ENCODE assay signal across 8 mouse cellular contexts in the genomic region with DNA sequence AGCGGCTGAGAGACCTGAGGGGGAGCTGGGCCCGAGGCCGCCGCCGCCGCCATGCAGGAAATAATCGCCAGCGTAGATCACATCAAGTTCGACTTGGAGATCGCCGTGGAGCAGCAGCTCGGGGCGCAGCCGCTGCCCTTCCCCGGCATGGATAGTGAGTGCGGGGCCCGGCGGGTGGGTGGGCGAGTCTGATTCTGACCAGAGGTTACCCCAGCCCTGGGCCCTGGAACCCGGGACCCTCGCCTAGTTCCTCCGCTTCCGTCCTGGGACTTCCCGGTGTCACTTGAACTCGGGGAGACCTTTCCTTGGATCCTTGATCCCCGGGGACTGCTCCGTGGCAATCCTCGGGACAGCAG. TPM values are rescaled to one million over a fixed set of nuclear protein-coding genes. Genes with fewer than 3 reads are reported as not detected.
DNase-seq lines count a peak whose midpoint lies in the region; ATAC-seq and TF ChIP-seq lines count a peak whose summit lies in the region.

No protein-coding gene starts in this region.

- in situ Hi-C loops in CH12.LX (cut with MboI; ENCODE audit: low pct_ligation_motif_present, low pct_unique_long_range_greater_than_20kb, low sequenced_read_pairs) = no loop called here

- ATAC-seq in forebrain, embryonic 15.5 days (replicated peaks) = peak; percentile 76
- ATAC-seq in liver, embryonic 14.5 days (ENCODE audit: insufficient read depth) = peak; percentile 26; the same call in 1 of the 2 replicates

- TF ChIP-seq POLR2A in CH12.LX (IDR thresholded peaks at IDR 0.05; ENCODE audit: low read depth, low read length) = no peak

- dilution Hi-C loops in CH12.LX (cut with MboI; ENCODE audit: extremely low pct_ligation_motif_present, extremely low pct_unique_long_range_greater_than_20kb, low sequenced_read_pairs) = no loop called here

- peak overlapping the region; percentile 58; the same call in 1 of the 2 replicates for H3K4me2 ChIP-seq in CH12.LX (ENCODE audit: insufficient read depth, low read depth, poor library complexity, severe bottlenecking)
- H3K4me2 ChIP-seq in forebrain, embryonic 15.5 days (replicated peaks) = peak overlapping the region; percentile 63
- peak overlapping the region; percentile 80 for H3K4me2 ChIP-seq in liver, embryonic 14.5 days (ENCODE audit: low read depth)

- DNase-seq in gastrocnemius, adult 2 months = no peak
- no peak for DNase-seq in gastrocnemius, adult 18-20 months (ENCODE audit: low spot score)
- DNase-seq in CH12.LX (ENCODE audit: extremely low read depth) = no peak
- no peak for DNase-seq in liver, embryonic 14.5 days (ENCODE audit: low read depth in 3 of 3, low spot score in 3 of 3)
- DNase-seq in right cerebral cortex, postnatal 14 days = no peak
- no peak for DNase-seq in adrenal gland, postnatal 25 days
- no peak for DNase-seq in right cerebral cortex, adult 2 months (ENCODE audit: low spot score in 2 of 2)

- peaks cover 45% of the 10 kb centered on the region for H3K79me2 ChIP-seq in CH12.LX (replicated peaks; ENCODE audit: control insufficient read depth, extremely low read depth, insufficient read depth, poor library complexity, severe bottlenecking)

- intact Hi-C loops in gastrocnemius, adult 2 months (cut with DNase I) = loop anchor here (2.0 to 5.0 kb wide), 3 partner anchors 24 to 35 kb away; a partner anchor contains a TSS

- H3K4me3 ChIP-seq in gastrocnemius, adult 2 months = peak overlapping the region; percentile 93
- H3K4me3 ChIP-seq in CH12.LX (replicated peaks in 1 of 3; ENCODE audit: low read depth in 2 of 3, low read length in 2 of 3, poor library complexity in 1 of 3) = peak overlapping the region; percentile 79 to 94 (median 81)
- H3K4me3 ChIP-seq in forebrain, embryonic 15.5 days = peak overlapping the region; percentile 89
- H3K4me3 ChIP-seq in liver, embryonic 14.5 days (ENCODE audit: insufficient read depth in 1 of 2, low read depth in 2 of 2, low read length in 2 of 2) = peak overlapping the region; percentile 74 to 98

- H3K36me3 ChIP-seq in CH12.LX (replicated peaks in 1 of 2; ENCODE audit: control insufficient read depth in 1 of 2, insufficient read depth in 1 of 2, low read length in 1 of 2) = peaks cover 32 to 54% of the 10 kb centered on the region in 2 experiments
- H3K36me3 ChIP-seq in forebrain, embryonic 15.5 days = peaks cover 28% of the 10 kb centered on the region
- H3K36me3 ChIP-seq in liver, embryonic 14.5 days (replicated peaks; ENCODE audit: control insufficient read depth, insufficient read depth, low read depth) = peaks cover 27% of the 10 kb centered on the region

- peaks cover 4 to 21% of the 10 kb centered on the region in 2 experiments for H3K4me1 ChIP-seq in CH12.LX (ENCODE audit: control insufficient read depth in 1 of 2, insufficient read depth in 2 of 2)
- H3K4me1 ChIP-seq in forebrain, embryonic 15.5 days = peaks cover 28% of the 10 kb centered on the region
- H3K4me1 ChIP-seq in liver, embryonic 14.5 days (replicated peaks; ENCODE audit: control insufficient read depth in 2 of 2, insufficient read depth in 2 of 2, low read length in 1 of 2) = peaks cover 11 to 13% of the 10 kb centered on the region in 2 experiments

- TF ChIP-seq CTCF in gastrocnemius, adult 2 months (IDR thresholded peaks at IDR 0.05) = no peak
- TF ChIP-seq CTCF in CH12.LX (conservative IDR thresholded peaks at IDR 0.05 in 1 of 2, IDR thresholded peaks at IDR 0.05 in 1 of 2; ENCODE audit: low read depth in 2 of 2, low read length in 2 of 2) = no peak
- no peak for TF ChIP-seq CTCF in liver, embryonic 14.5 days (IDR thresholded peaks at IDR 0.05; ENCODE audit: low read depth)

- TF ChIP-seq RAD21 in CH12.LX (IDR thresholded peaks at IDR 0.05; ENCODE audit: low read depth, low read length) = no peak

- no peaks in the 10 kb centered on the region for H3K27me3 ChIP-seq in CH12.LX (replicated peaks)
- H3K27me3 ChIP-seq in forebrain, embryonic 15.5 days = no peaks in the 10 kb centered on the region
- no peaks in the 10 kb centered on the region for H3K27me3 ChIP-seq in liver, embryonic 14.5 days (ENCODE audit: control insufficient read depth, insufficient read depth, low read length)

- no peaks in the 10 kb centered on the region for H3K9me3 ChIP-seq in CH12.LX (replicated peaks; ENCODE audit: low read length)
- no peaks in the 10 kb centered on the region for H3K9me3 ChIP-seq in forebrain, embryonic 15.5 days
- no peaks in the 10 kb centered on the region for H3K9me3 ChIP-seq in liver, embryonic 14.5 days (ENCODE audit: control insufficient read depth, low read length)

- H3K9ac ChIP-seq in CH12.LX (ENCODE audit: insufficient read depth, low read depth) = peak overlapping the region; percentile 78
- peak overlapping the region; percentile 94 for H3K9ac ChIP-seq in forebrain, embryonic 15.5 days (replicated peaks)
- H3K9ac ChIP-seq in liver, embryonic 14.5 days (replicated peaks) = peak overlapping the region; percentile 82

- no peak for TF ChIP-seq EP300 in CH12.LX (IDR thresholded peaks at IDR 0.05; ENCODE audit: low read length)
- TF ChIP-seq EP300 in liver, embryonic 14.5 days (IDR thresholded peaks at IDR 0.05; ENCODE audit: low read depth) = no peak

- H3K27ac ChIP-seq in gastrocnemius, adult 2 months = peak overlapping the region; percentile 93
- H3K27ac ChIP-seq in CH12.LX (ENCODE audit: insufficient read depth, low read depth) = no peak overlapping the region; the same call in 1 of the 2 replicates
- H3K27ac ChIP-seq in forebrain, embryonic 15.5 days (replicated peaks) = peak overlapping the region; percentile 84
- peak overlapping the region; percentile 18 for H3K27ac ChIP-seq in liver, embryonic 14.5 days

- under 1% methylated on average over 28 of the region's 28 CpGs for WGBS in forebrain, embryonic 15.5 days
- 0% methylated on average over 26 of the region's 28 CpGs for WGBS in liver, embryonic 14.5 days (ENCODE audit: insufficient replicate concordance)

TF ChIP-seq in CH12.LX, 34 proteins besides CTCF, POLR2A, EP300 and RAD21:
- TF ChIP-seq ETS1 (conservative IDR thresholded peaks at IDR 0.05; ENCODE audit: low read depth, low read length) (no peak), MXI1 (IDR thresholded peaks at IDR 0.05; ENCODE audit: low read depth, low read length) (peak; percentile 3; the same call in 1 of the 2 replicates)

RNA-seq across cellular contexts. Expression of a gene that starts 0.3 kb away (rescaled TPM):
- 1 to 10 TPM; 9.3 to 9.9 TPM for total RNA-seq in gastrocnemius, adult 2 months (2021)
- total RNA-seq in gastrocnemius, adult 18-20 months (2021) = 1 to 10 TPM; 9.2 to 9.5 TPM
- total RNA-seq in CH12.LX (2012; rRNA removed) (59.2 and 68.4 TPM in 2 replicates), CH12.LX (2014; rRNA removed) (70.7 and 75.2 TPM in 2 replicates)
- 54.6 and 56.3 TPM in 2 replicates for polyA plus RNA-seq in CH12.LX (2012; ENCODE audit: insufficient read length, low read depth)
- 54.6 and 56.6 TPM in 2 replicates for polyA plus RNA-seq in forebrain, embryonic 15.5 days (2015; fragmentation: Nextera tagmentation; extraction: Ambion mirVana)
- 25.6 and 29.8 TPM in 2 replicates for polyA plus RNA-seq in liver, embryonic 14.5 days (2012; rRNA removed)
- polyA plus RNA-seq in liver, embryonic 14.5 days (2014; fragmentation: Nextera tagmentation; extraction: Ambion mirVana) = 14.2 TPM in 2 replicates
- 22.9 and 23.2 TPM in 2 replicates for total RNA-seq in adrenal gland, postnatal 25 days (2021)

RNA-seq across cellular contexts. Expression of a gene that starts 0.4 kb away (rescaled TPM):
- total RNA-seq in gastrocnemius, adult 2 months (2021) = 10 to 100 TPM; 11.5 to 12.8 TPM
- total RNA-seq in gastrocnemius, adult 18-20 months (2021) = 10 to 100 TPM; 10.6 to 10.8 TPM
- 13.9 and 15.3 TPM in 2 replicates for total RNA-seq in CH12.LX (2012; rRNA removed)
- total RNA-seq in CH12.LX (2014; rRNA removed) = 10.6 and 11.4 TPM in 2 replicates
- polyA plus RNA-seq in CH12.LX (2012; ENCODE audit: insufficient read length, low read depth) = 11.7 and 12.3 TPM in 2 replicates
- 23.3 and 25.1 TPM in 2 replicates for polyA plus RNA-seq in forebrain, embryonic 15.5 days (2015; fragmentation: Nextera tagmentation; extraction: Ambion mirVana)
- 4.9 and 5.5 TPM in 2 replicates for polyA plus RNA-seq in liver, embryonic 14.5 days (2012; rRNA removed)
- 5.4 and 6.2 TPM in 2 replicates for polyA plus RNA-seq in liver, embryonic 14.5 days (2014; fragmentation: Nextera tagmentation; extraction: Ambion mirVana)
- total RNA-seq in adrenal gland, postnatal 25 days (2021) = 35.1 and 38.5 TPM in 2 replicates

RNA-seq across cellular contexts. Expression of a gene that starts 24.6 kb away (rescaled TPM):
- total RNA-seq in gastrocnemius, adult 2 months (2021) = 100 to 1,000 TPM; 622 to 768 TPM
- total RNA-seq in gastrocnemius, adult 18-20 months (2021) = 100 to 1,000 TPM; 688 to 719 TPM
- 440 and 469 TPM in 2 replicates for total RNA-seq in CH12.LX (2012; rRNA removed)
- total RNA-seq in CH12.LX (2014; rRNA removed) = 202 and 229 TPM in 2 replicates
- 327 and 397 TPM in 2 replicates for polyA plus RNA-seq in CH12.LX (2012; ENCODE audit: insufficient read length, low read depth)
- polyA plus RNA-seq in forebrain, embryonic 15.5 days (2015; fragmentation: Nextera tagmentation; extraction: Ambion mirVana) = 603 and 647 TPM in 2 replicates
- polyA plus RNA-seq in liver, embryonic 14.5 days (2012; rRNA removed) = 111 and 190 TPM in 2 replicates
- polyA plus RNA-seq in liver, embryonic 14.5 days (2014; fragmentation: Nextera tagmentation; extraction: Ambion mirVana) = 454 and 472 TPM in 2 replicates
- total RNA-seq in adrenal gland, postnatal 25 days (2021) = 437 and 448 TPM in 2 replicates

RNA-seq across cellular contexts. Expression of a gene that starts 27.1 kb away (rescaled TPM):
- 10 to 100 TPM; 49.1 to 57.4 TPM for total RNA-seq in gastrocnemius, adult 2 months (2021)
- total RNA-seq in gastrocnemius, adult 18-20 months (2021) = 10 to 100 TPM; 48.5 to 54.9 TPM
- 155 and 209 TPM in 2 replicates for total RNA-seq in CH12.LX (2012; rRNA removed)
- total RNA-seq in CH12.LX (2014; rRNA removed) = 282 and 342 TPM in 2 replicates
- polyA plus RNA-seq in CH12.LX (2012; ENCODE audit: insufficient read length, low read depth) = 211 and 249 TPM in 2 replicates
- polyA plus RNA-seq in forebrain, embryonic 15.5 days (2015; fragmentation: Nextera tagmentation; extraction: Ambion mirVana) = 203 and 216 TPM in 2 replicates
- polyA plus RNA-seq in liver, embryonic 14.5 days (2012; rRNA removed) = 49.1 and 79.2 TPM in 2 replicates
- polyA plus RNA-seq in liver, embryonic 14.5 days (2014; fragmentation: Nextera tagmentation; extraction: Ambion mirVana) = 154 and 155 TPM in 2 replicates
- 113 and 115 TPM in 2 replicates for total RNA-seq in adrenal gland, postnatal 25 days (2021)

RNA-seq across cellular contexts. Expression of a gene that starts 27.2 kb away (rescaled TPM):
- 10 to 100 TPM; 47.9 to 56.9 TPM for total RNA-seq in gastrocnemius, adult 2 months (2021)
- 10 to 100 TPM; 56.0 to 56.6 TPM for total RNA-seq in gastrocnemius, adult 18-20 months (2021)
- 86.7 and 102 TPM in 2 replicates for total RNA-seq in CH12.LX (2012; rRNA removed)
- 58.9 and 64.5 TPM in 2 replicates for total RNA-seq in CH12.LX (2014; rRNA removed)
- polyA plus RNA-seq in CH12.LX (2012; ENCODE audit: insufficient read length, low read depth) = 267 and 280 TPM in 2 replicates
- 110 and 114 TPM in 2 replicates for polyA plus RNA-seq in forebrain, embryonic 15.5 days (2015; fragmentation: Nextera tagmentation; extraction: Ambion mirVana)
- 13.6 and 44.0 TPM in 2 replicates for polyA plus RNA-seq in liver, embryonic 14.5 days (2012; rRNA removed)
- polyA plus RNA-seq in liver, embryonic 14.5 days (2014; fragmentation: Nextera tagmentation; extraction: Ambion mirVana) = 44.4 and 50.1 TPM in 2 replicates
- total RNA-seq in adrenal gland, postnatal 25 days (2021) = 91.0 and 131 TPM in 2 replicates
